Mouse (Mus musculus): ENCODE data around the gene Gpha2.

The Gpha2 gene

GRCm38 (mm10) chr19:6226135-6226534 lies at the start of gene Gpha2:
TSS of gene Gpha2 (plus strand) at chr19:6226380.
- CTCF ChIA-PET, result no interaction called here

GRCm38 (mm10) chr19:6178775-6179174 lies 47.4 kb upstream of the Gpha2 start:
- CTCF ChIA-PET, result no interaction called here

GRCm38 (mm10) chr19:6181629-6182028 lies 44.6 kb upstream of the Gpha2 start:
- CTCF ChIA-PET, result no interaction called here

- CTCF ChIA-PET, result no interaction called here
These were observed 43.6 kb upstream of the Gpha2 start for GRCm38 (mm10) chr19:6182534-6182933.

GRCm38 (mm10) chr19:6184131-6184530 lies 42.0 kb upstream of the Gpha2 start, which contains the start of gene Majin:
TSS of gene Majin (plus strand) at chr19:6184388.
- CTCF ChIA-PET, result no interaction called here

GRCm38 (mm10) chr19:6204265-6204664 lies 21.9 kb upstream of the Gpha2 start:
- CTCF ChIA-PET, result no interaction called here

- CTCF ChIA-PET, result interaction anchor here (0.7 kb wide), 1 partner anchor 699 kb away, joined by 3 read pairs; no protein-coding TSS in a partner anchor
These were observed 19.5 kb upstream of the Gpha2 start for GRCm38 (mm10) chr19:6206716-6207115.

- CTCF ChIA-PET, result interaction anchor here (0.6 kb wide), 1 partner anchor 28 kb away, joined by 16 read pairs; no protein-coding TSS in a partner anchor
These were observed 10.0 kb upstream of the Gpha2 start for GRCm38 (mm10) chr19:6216046-6216705.

GRCm38 (mm10) chr19:6218606-6219005 lies 7.6 kb upstream of the Gpha2 start:
- CTCF ChIA-PET, result interaction anchor here (0.5 kb wide), 1 partner anchor 263 kb away, joined by 4 read pairs; no protein-coding TSS in a partner anchor

- CTCF ChIA-PET, result no interaction called here
These were observed 583 bp downstream of the Gpha2 start for GRCm38 (mm10) chr19:6226763-6227162.

- CTCF ChIA-PET, result no interaction called here
These were observed 1.7 kb downstream of the Gpha2 start for GRCm38 (mm10) chr19:6227864-6228263.

GRCm38 (mm10) chr19:6230411-6230810 lies 4.2 kb downstream of the Gpha2 start:
- CTCF ChIA-PET, result no interaction called here

GRCm38 (mm10) chr19:6231036-6231435 lies 4.9 kb downstream of the Gpha2 start:
- CTCF ChIA-PET, result interaction anchor here (0.5 kb wide), 1 partner anchor 128 kb away, joined by 4 read pairs; no protein-coding TSS in a partner anchor

GRCm38 (mm10) chr19:6233647-6234046 lies 7.5 kb downstream of the Gpha2 start:
- CTCF ChIA-PET, result no interaction called here

GRCm38 (mm10) chr19:6234337-6235083 lies 8.3 kb downstream of the Gpha2 start:
- CTCF ChIA-PET, result no interaction called here

GRCm38 (mm10) chr19:6235084-6236052 lies 9.2 kb downstream of the Gpha2 start, which contains the start of gene Ppp2r5b:
TSS of gene Ppp2r5b (minus strand) at chr19:6235872.
- CTCF ChIA-PET, result no interaction called here

- CTCF ChIA-PET, result no interaction called here
These were observed 9.9 kb downstream of the Gpha2 start for GRCm38 (mm10) chr19:6236053-6236441.

- CTCF ChIA-PET, result no interaction called here
These were observed 10.7 kb downstream of the Gpha2 start for GRCm38 (mm10) chr19:6236842-6237241.

GRCm38 (mm10) chr19:6238740-6239139 lies 12.6 kb downstream of the Gpha2 start:
- CTCF ChIA-PET, result no interaction called here

GRCm38 (mm10) chr19:6240136-6240535 lies 14.0 kb downstream of the Gpha2 start:
- CTCF ChIA-PET, result no interaction called here

GRCm38 (mm10) chr19:6240725-6241124 lies 14.5 kb downstream of the Gpha2 start:
- CTCF ChIA-PET, result interaction anchor here (0.6 kb wide), 1 partner anchor 531 kb away, joined by 4 read pairs; no protein-coding TSS in a partner anchor
